Mouse (Mus musculus): ENCODE results near the gene Aloxe3. TPM values are rescaled to one million over a fixed set of nuclear protein-coding genes. Genes with fewer than 3 reads are reported as not detected.
A peak's percentile ranks its signal among the peaks of the same experiment; 100 is the strongest.

The Aloxe3 gene
- polyA plus RNA-seq, 1 experiment from 2014 or later = 2.2 TPM

- Histone ChIP-seq H3K27me3 (no peaks in the 10 kb centered on the region), H3K4me1 (no peaks in the 10 kb centered on the region), H3K4me2 (replicated peaks) (no peak overlapping the region), H3K27ac (replicated peaks) (no peak overlapping the region), H3K36me3 (no peaks in the 10 kb centered on the region), H3K4me3 (no peak overlapping the region), H3K9me3 (no peaks in the 10 kb centered on the region), H3K9ac (replicated peaks) (no peak overlapping the region)
- 82% methylated on average over 7 of the region's 7 CpGs for WGBS
- no peak for ATAC-seq (replicated peaks)
Measured at GRCm38 (mm10) chr11:69174722-69175121, 49.0 kb downstream of the Aloxe3 start.

GRCm38 (mm10) chr11:69178525-69178924, 52.8 kb downstream of the Aloxe3 start:
- Histone ChIP-seq H3K4me2 (replicated peaks) (no peak overlapping the region), H3K36me3 (no peaks in the 10 kb centered on the region), H3K9ac (replicated peaks) (no peak overlapping the region), H3K4me1 (no peaks in the 10 kb centered on the region), H3K4me3 (no peak overlapping the region), H3K9me3 (no peaks in the 10 kb centered on the region), H3K27ac (replicated peaks) (no peak overlapping the region), H3K27me3 (no peaks in the 10 kb centered on the region)
- WGBS = 81% methylated on average over 3 of the region's 3 CpGs
- ATAC-seq (replicated peaks) = no peak

DNA sequence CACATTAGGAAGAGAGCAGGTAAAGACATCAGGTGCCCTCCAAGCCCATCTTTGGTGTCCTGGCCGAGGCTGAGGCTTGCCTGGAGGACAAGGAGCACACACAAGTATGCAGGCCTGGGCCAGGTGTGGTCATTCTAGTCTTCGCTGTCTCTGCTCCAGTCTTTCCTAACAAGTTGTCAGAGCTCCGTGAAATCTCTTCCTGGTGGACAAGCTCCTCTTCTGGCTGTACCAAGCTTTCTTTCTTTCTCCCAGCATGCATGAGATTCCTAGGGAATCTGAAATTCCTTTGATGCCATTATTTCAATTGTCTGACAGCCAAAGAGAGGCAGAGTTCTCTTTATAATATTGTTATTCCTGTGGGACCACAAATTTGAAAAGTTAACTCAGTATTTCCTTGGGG, 53.8 kb downstream of the Aloxe3 start:
- H3K9me3 ChIP-seq = no peaks in the 10 kb centered on the region
- no peak overlapping the region for H3K27ac ChIP-seq (replicated peaks)
- WGBS = 46% methylated on average over 3 of the region's 3 CpGs
- H3K4me2 ChIP-seq (replicated peaks) = no peak overlapping the region
- no peak for ATAC-seq (replicated peaks)
- no peaks in the 10 kb centered on the region for H3K4me1 ChIP-seq
- H3K9ac ChIP-seq (replicated peaks) = no peak overlapping the region
- no peaks in the 10 kb centered on the region for H3K36me3 ChIP-seq
- H3K27me3 ChIP-seq = no peaks in the 10 kb centered on the region
- H3K4me3 ChIP-seq = no peak overlapping the region

GRCm38 (mm10) chr11:69180120-69180519, 54.4 kb downstream of the Aloxe3 start:
- Histone ChIP-seq H3K4me3 (no peak overlapping the region), H3K27ac (replicated peaks) (no peak overlapping the region), H3K4me2 (replicated peaks) (no peak overlapping the region), H3K9me3 (no peaks in the 10 kb centered on the region), H3K36me3 (no peaks in the 10 kb centered on the region), H3K4me1 (no peaks in the 10 kb centered on the region), H3K27me3 (no peaks in the 10 kb centered on the region), H3K9ac (replicated peaks) (no peak overlapping the region)
- ATAC-seq (replicated peaks) = no peak
- 90% methylated on average over 4 of the region's 4 CpGs for WGBS

GRCm38 (mm10) chr11:69185031-69185430, 59.3 kb downstream of the Aloxe3 start:
- ATAC-seq (replicated peaks) = no peak
- Histone ChIP-seq H3K4me1 (no peaks in the 10 kb centered on the region), H3K4me2 (replicated peaks) (no peak overlapping the region), H3K36me3 (no peaks in the 10 kb centered on the region), H3K4me3 (no peak overlapping the region), H3K27me3 (no peaks in the 10 kb centered on the region), H3K9ac (replicated peaks) (no peak overlapping the region), H3K9me3 (no peaks in the 10 kb centered on the region), H3K27ac (replicated peaks) (no peak overlapping the region)
- 87% methylated on average over 5 of the region's 5 CpGs for WGBS

DNA sequence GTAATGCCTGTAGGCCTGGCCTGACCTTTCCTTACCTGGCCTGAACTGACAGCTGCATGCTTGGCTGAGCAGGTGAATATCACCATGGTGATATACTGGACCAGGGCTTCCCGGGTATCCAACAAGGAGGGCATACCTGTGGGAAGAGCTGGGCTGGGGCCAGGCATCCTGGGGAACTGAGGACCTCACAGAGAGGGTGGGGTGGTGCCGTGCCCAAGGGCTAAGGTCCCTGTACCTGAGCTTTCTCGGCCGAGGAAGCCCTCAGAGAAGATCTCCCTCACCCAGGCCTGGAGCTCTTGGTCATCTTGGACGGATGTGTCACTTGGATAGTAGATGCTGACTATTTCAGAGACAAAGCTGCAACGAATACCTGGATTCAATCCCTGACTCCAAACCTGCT, 60.2 kb downstream of the Aloxe3 start:
- Histone ChIP-seq H3K27me3 (no peaks in the 10 kb centered on the region), H3K4me1 (no peaks in the 10 kb centered on the region), H3K9ac (replicated peaks) (no peak overlapping the region), H3K4me2 (replicated peaks) (no peak overlapping the region), H3K9me3 (no peaks in the 10 kb centered on the region), H3K27ac (replicated peaks) (no peak overlapping the region), H3K4me3 (no peak overlapping the region), H3K36me3 (no peaks in the 10 kb centered on the region)
- WGBS = 86% methylated on average over 6 of the region's 6 CpGs
- no peak for ATAC-seq (replicated peaks)

DNA sequence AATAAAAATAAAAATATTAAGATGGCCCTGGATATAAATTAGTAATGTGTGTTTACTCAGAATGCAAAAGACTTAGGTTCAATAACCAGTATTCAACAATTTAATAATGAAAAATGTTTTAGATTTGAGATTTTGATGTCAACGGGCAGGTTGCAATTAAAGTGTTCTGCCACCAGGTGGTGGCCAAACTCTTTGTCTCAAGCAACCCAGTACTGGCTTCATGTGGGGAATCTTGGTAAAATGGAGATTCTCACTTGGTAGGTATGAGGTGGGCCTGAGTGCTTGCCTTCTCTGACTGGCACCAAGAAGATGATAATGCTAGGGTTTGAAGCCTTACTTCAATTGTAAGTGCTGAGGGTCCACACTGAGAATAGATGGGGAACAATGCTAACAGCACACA, 67.1 kb downstream of the Aloxe3 start:
- peaks cover 21% of the 10 kb centered on the region; the same call in 1 of the 2 replicates for H3K27me3 ChIP-seq
- H3K4me1 ChIP-seq = peaks cover 12% of the 10 kb centered on the region
- H3K36me3 ChIP-seq = no peaks in the 10 kb centered on the region
- no peak overlapping the region for H3K4me3 ChIP-seq
- H3K9ac ChIP-seq (replicated peaks) = no peak overlapping the region
- no peak overlapping the region for H3K27ac ChIP-seq (replicated peaks)
- no peaks in the 10 kb centered on the region for H3K9me3 ChIP-seq
- H3K4me2 ChIP-seq (replicated peaks) = no peak overlapping the region
- no peak for ATAC-seq (replicated peaks)
- 2% methylated on average over 1 of the region's 1 CpGs for WGBS

- Histone ChIP-seq H3K27ac (replicated peaks) (no peak overlapping the region), H3K36me3 (no peaks in the 10 kb centered on the region), H3K4me1 (peaks cover 12% of the 10 kb centered on the region), H3K4me2 (replicated peaks) (peak overlapping the region; percentile 42), H3K27me3 (peaks cover 30% of the 10 kb centered on the region), H3K4me3 (peak overlapping the region; percentile 20; the same call in 1 of the 2 replicates), H3K9me3 (no peaks in the 10 kb centered on the region), H3K9ac (replicated peaks) (peak overlapping the region; percentile 31; the same call in 1 of the 2 replicates)
- ATAC-seq (replicated peaks) = no peak
- 6% methylated on average over 5 of the region's 5 CpGs for WGBS
Measured at GRCm38 (mm10) chr11:69196766-69197165, 71.1 kb downstream of the Aloxe3 start.

DNA sequence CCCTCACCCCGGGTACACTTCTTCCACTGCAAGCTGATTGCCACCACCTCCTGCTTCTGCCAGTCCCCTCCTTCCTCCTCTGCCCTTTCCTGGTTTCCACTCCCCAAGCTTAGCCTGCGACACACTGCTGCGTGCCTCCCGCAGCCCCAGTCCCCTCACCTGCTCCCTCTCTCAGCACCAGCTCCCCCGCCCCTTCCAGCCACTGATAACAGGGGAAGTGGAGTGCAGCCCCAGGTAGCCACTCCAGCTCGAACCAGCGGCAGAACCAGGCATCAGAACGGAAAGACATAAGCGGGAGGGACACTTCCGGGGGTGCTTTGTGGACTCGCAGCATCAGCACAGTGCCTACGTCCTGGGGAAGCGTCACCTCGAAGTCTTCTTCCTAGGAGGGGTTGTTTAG, 71.5 kb downstream of the Aloxe3 start:
- peaks cover 30% of the 10 kb centered on the region for H3K27me3 ChIP-seq
- no peak for ATAC-seq (replicated peaks)
- peak overlapping the region; percentile 42 for H3K4me2 ChIP-seq (replicated peaks)
- H3K9ac ChIP-seq (replicated peaks) = peak overlapping the region; percentile 31; the same call in 1 of the 2 replicates
- no peaks in the 10 kb centered on the region for H3K9me3 ChIP-seq
- H3K4me3 ChIP-seq = peak overlapping the region; percentile 20
- H3K4me1 ChIP-seq = peaks cover 12% of the 10 kb centered on the region
- under 1% methylated on average over 14 of the region's 14 CpGs for WGBS
- no peak overlapping the region for H3K27ac ChIP-seq (replicated peaks)
- no peaks in the 10 kb centered on the region for H3K36me3 ChIP-seq

GRCm38 (mm10) chr11:69197743-69198142, 72.0 kb downstream of the Aloxe3 start, which contains the start of gene Alox8:
TSS of gene Alox8 (minus strand) at chr11:69197843.
- H3K4me3 ChIP-seq = peak within 1 kb of the TSS; percentile 20
- no peaks in the 10 kb centered on the region for H3K9me3 ChIP-seq
- 39% methylated on average over 6 of the region's 6 CpGs for WGBS

More at GRCm38 (mm10) chr11:69197743-69198142, 72.0 kb downstream of the Aloxe3 start, which contains the start of gene Alox8:
- H3K36me3 ChIP-seq = no peaks in the 10 kb centered on the region
- H3K27ac ChIP-seq (replicated peaks) = no peak within 1 kb of the TSS
- peaks cover 30% of the 10 kb centered on the region for H3K27me3 ChIP-seq
- H3K4me1 ChIP-seq = peaks cover 12% of the 10 kb centered on the region
- ATAC-seq (replicated peaks) = no peak
- peak within 1 kb of the TSS; percentile 42 for H3K4me2 ChIP-seq (replicated peaks)
- peak within 1 kb of the TSS; percentile 31; the same call in 1 of the 2 replicates for H3K9ac ChIP-seq (replicated peaks)

Other genes starting within 250 kb of the Aloxe3 start
- gene Rnf222, start 237.3 kb upstream of the Aloxe3 start, polyA plus RNA-seq (2015; fragmentation: Nextera tagmentation; extraction: Ambion mirVana) = 0.06 TPM in 1 of 2 replicates, not detected in the other
- 638 and 670 TPM in 2 replicates for gene Rpl26, start 224.3 kb upstream of the Aloxe3 start, polyA plus RNA-seq (2015; fragmentation: Nextera tagmentation; extraction: Ambion mirVana)
- 0.31 and 0.32 TPM in 2 replicates for gene Odf4, start 198.8 kb upstream of the Aloxe3 start, polyA plus RNA-seq (2015; fragmentation: Nextera tagmentation; extraction: Ambion mirVana)
- 7.0 and 8.2 TPM in 2 replicates for gene Arhgef15, start 168.4 kb upstream of the Aloxe3 start, polyA plus RNA-seq (2015; fragmentation: Nextera tagmentation; extraction: Ambion mirVana)
- gene Slc25a35, start 157.8 kb upstream of the Aloxe3 start, polyA plus RNA-seq (2015; fragmentation: Nextera tagmentation; extraction: Ambion mirVana) = 1.5 and 1.7 TPM in 2 replicates
- gene Rangrf, start 150.7 kb upstream of the Aloxe3 start, polyA plus RNA-seq (2015; fragmentation: Nextera tagmentation; extraction: Ambion mirVana) = 37.0 and 39.3 TPM in 2 replicates
- gene Pfas, start 117.4 kb upstream of the Aloxe3 start, polyA plus RNA-seq (2015; fragmentation: Nextera tagmentation; extraction: Ambion mirVana) = 22.5 and 26.3 TPM in 2 replicates
- gene Ctc1, start 110.0 kb upstream of the Aloxe3 start, polyA plus RNA-seq (2015; fragmentation: Nextera tagmentation; extraction: Ambion mirVana) = 65.9 and 67.8 TPM in 2 replicates
- gene Aurkb, start 80.2 kb upstream of the Aloxe3 start, polyA plus RNA-seq (2015; fragmentation: Nextera tagmentation; extraction: Ambion mirVana) = 68.3 and 81.8 TPM in 2 replicates
- gene Borcs6, start 66.2 kb upstream of the Aloxe3 start, polyA plus RNA-seq (2015; fragmentation: Nextera tagmentation; extraction: Ambion mirVana) = 12.8 and 15.4 TPM in 2 replicates
- gene Tmem107, start 55.1 kb upstream of the Aloxe3 start, polyA plus RNA-seq (2015; fragmentation: Nextera tagmentation; extraction: Ambion mirVana) = 47.6 and 50.5 TPM in 2 replicates
- gene Vamp2, start 37.4 kb upstream of the Aloxe3 start, polyA plus RNA-seq (2015; fragmentation: Nextera tagmentation; extraction: Ambion mirVana) = 179 and 188 TPM in 2 replicates
- 7.6 and 8.2 TPM in 2 replicates for gene Per1, start 30.7 kb upstream of the Aloxe3 start, polyA plus RNA-seq (2015; fragmentation: Nextera tagmentation; extraction: Ambion mirVana)
- gene Hes7, start 5.5 kb upstream of the Aloxe3 start, polyA plus RNA-seq (2015; fragmentation: Nextera tagmentation; extraction: Ambion mirVana) = 0.42 and 0.46 TPM in 2 replicates
- gene 9130213A22Rik, start 3.3 kb upstream of the Aloxe3 start, polyA plus RNA-seq (2015; fragmentation: Nextera tagmentation; extraction: Ambion mirVana) = 0.31 and 0.38 TPM in 2 replicates
- gene Alox12b, start 31.1 kb downstream of the Aloxe3 start, polyA plus RNA-seq (2015; fragmentation: Nextera tagmentation; extraction: Ambion mirVana) = not detected in 2 replicates
- 0.05 TPM in 1 of 2 replicates, not detected in the other for gene Alox8, start 71.9 kb downstream of the Aloxe3 start, polyA plus RNA-seq (2015; fragmentation: Nextera tagmentation; extraction: Ambion mirVana)
- 0.47 and 0.52 TPM in 2 replicates for gene Gucy2e, start 111.1 kb downstream of the Aloxe3 start, polyA plus RNA-seq (2015; fragmentation: Nextera tagmentation; extraction: Ambion mirVana)
- 32.0 and 32.4 TPM in 2 replicates for gene Cntrob, start 197.9 kb downstream of the Aloxe3 start, polyA plus RNA-seq (2015; fragmentation: Nextera tagmentation; extraction: Ambion mirVana)
- gene Trappc1, start 198.1 kb downstream of the Aloxe3 start, polyA plus RNA-seq (2015; fragmentation: Nextera tagmentation; extraction: Ambion mirVana) = 166 and 170 TPM in 2 replicates
- 5.1 and 6.2 TPM in 2 replicates for gene Kcnab3, start 200.4 kb downstream of the Aloxe3 start, polyA plus RNA-seq (2015; fragmentation: Nextera tagmentation; extraction: Ambion mirVana)
- gene Rnf227, start 214.6 kb downstream of the Aloxe3 start, polyA plus RNA-seq (2015; fragmentation: Nextera tagmentation; extraction: Ambion mirVana) = 115 and 127 TPM in 2 replicates
- 127 and 138 TPM in 2 replicates for gene Chd3, start 243.5 kb downstream of the Aloxe3 start, polyA plus RNA-seq (2015; fragmentation: Nextera tagmentation; extraction: Ambion mirVana)